Mouse (Mus musculus) ES-E14 (cell line): ENCODE data around the gene Dnajc28.

Experiments used
- CHD2 ChIP-seq: IDR thresholded peaks from 2 replicates; pipeline ENCODE4 v1.6.1; 2014; ENCODE audit warnings: mild to moderate bottlenecking, low read depth, low read length, inconsistent platforms
- HCFC1 ChIP-seq: IDR thresholded peaks from 2 replicates; pipeline ENCODE4 v1.6.1; 2012; ENCODE audit warnings: low read length, inconsistent platforms, borderline replicate concordance; ENCODE audit not compliant: insufficient read depth
- MAFK ChIP-seq: IDR thresholded peaks from 2 replicates; pipeline ENCODE4 v1.6.1; 2014; ENCODE audit warnings: mild to moderate bottlenecking, low read depth, low read length, inconsistent platforms; ENCODE audit not compliant: insufficient read depth
- ZC3H11A ChIP-seq: IDR thresholded peaks from 2 replicates; pipeline ENCODE4 v1.6.1; 2012; ENCODE audit warnings: low read depth, mild to moderate bottlenecking, inconsistent platforms, low read length, borderline replicate concordance
- ZNF384 ChIP-seq: IDR thresholded peaks from 2 replicates; pipeline ENCODE4 v1.6.1; 2012; ENCODE audit warnings: low read depth, low read length, inconsistent platforms

DNA sequence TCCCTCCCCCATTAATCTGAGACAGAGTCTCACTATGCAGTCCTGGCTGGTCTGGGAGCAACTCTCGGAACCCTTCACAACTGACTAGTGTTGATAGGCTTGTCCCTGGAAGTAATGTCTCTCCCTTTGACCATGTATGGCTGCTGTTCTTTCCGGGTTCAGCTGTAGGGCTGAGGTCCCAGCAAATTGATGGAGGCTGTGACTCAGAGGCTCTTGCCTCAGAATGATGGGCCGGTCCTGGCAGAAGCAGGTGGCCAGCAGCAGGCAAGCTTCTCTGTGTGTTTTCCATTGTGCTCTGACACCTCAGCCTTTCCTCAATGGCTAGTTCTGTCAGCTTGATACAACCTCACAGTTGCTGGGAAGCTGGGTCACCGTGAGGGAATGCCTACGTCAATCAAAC is 6.3 kb downstream of the Dnajc28 start:
- TF ChIP-seq ZNF384, result no peak
- no peak for TF ChIP-seq ZC3H11A
- TF ChIP-seq MAFK, result no peak
- no peak for TF ChIP-seq HCFC1
- no peak for TF ChIP-seq CHD2
